Mouse (Mus musculus) heart, adult 2 months (tissue): ENCODE results near the gene Ak5. TPM values are rescaled to one million over a fixed set of nuclear protein-coding genes. Genes with fewer than 3 reads are reported as not detected.

ENCODE experiments used
- DNase-seq, 2 experiments: peaks; one replicate each; pipeline ENCODE4 v3.0.0; 2021
- H3K27ac ChIP-seq: fragments of 200-600 bp; 2 replicates; pipeline ENCODE4 v1.8.1; 2022
- H3K27me3 ChIP-seq: fragments of 200-500 bp; 2 replicates; pipeline ENCODE4 v1.6.1; 2012; ENCODE audit warnings: mild to moderate bottlenecking, low read length, inconsistent platforms, mixed read lengths; ENCODE audit not compliant: control insufficient read depth, insufficient read depth
- H3K36me3 ChIP-seq: fragments of 200-500 bp; 2 replicates; pipeline ENCODE4 v1.6.1; 2012; ENCODE audit warnings: low read length, inconsistent platforms; ENCODE audit not compliant: control insufficient read depth, insufficient read depth
- H3K4me1 ChIP-seq: fragments of 200-500 bp; 2 replicates; pipeline ENCODE4 v1.6.1; 2011; ENCODE audit warnings: low read length; ENCODE audit not compliant: control insufficient read depth, insufficient read depth
- H3K4me3 ChIP-seq: fragments of 200-600 bp; 2 replicates; pipeline ENCODE4 v1.8.1; 2022
- H3K79me2 ChIP-seq: fragments of 200-500 bp; replicated peaks from 2 replicates; pipeline ENCODE4 v1.6.1; 2012; ENCODE audit warnings: mild to moderate bottlenecking, inconsistent platforms, low read length, moderate library complexity, mixed read lengths; ENCODE audit not compliant: control insufficient read depth, insufficient read depth
- H3K9ac ChIP-seq: fragments of 200-500 bp; 2 replicates; pipeline ENCODE4 v1.6.1; 2012; ENCODE audit warnings: low read depth, mild to moderate bottlenecking, control low read depth, inconsistent platforms, low read length, mixed read lengths
- CTCF ChIP-seq: fragments of 200-600 bp; IDR thresholded peaks from 2 replicates; pipeline ENCODE4 v1.8.1; 2022; ENCODE audit warnings: antibody characterized with exemption, mild to moderate bottlenecking, moderate library complexity
- EP300 ChIP-seq: fragments of 200-500 bp; IDR thresholded peaks from 2 replicates; pipeline ENCODE4 v1.6.1; 2011; ENCODE audit warnings: low read depth, low read length, control low read depth; ENCODE audit not compliant: insufficient read depth
- POLR2A ChIP-seq: fragments of 200-500 bp; IDR thresholded peaks from 2 replicates; pipeline ENCODE4 v1.6.1; 2011; ENCODE audit warnings: mild to moderate bottlenecking, low read depth, low read length, control low read depth; ENCODE audit not compliant: insufficient read depth
- WGBS: fragments of 180-500 bp; shearing (Covaris S2); methylation state at CpG from one replicate; pipeline ENCODE4 v1.1.7; 2018; 5-methylcytosine and 5-hydroxymethylcytosine counted together
- intact Hi-C: fragments of 180-260 bp; cut with DNase I; formaldehyde crosslinking; loops from one replicate; pipeline ENCODE4 v1.15.1; 2025
- polyA plus RNA-seq: library from polyadenylated mRNA; depleted of rRNA; stranded (reverse); fragments of >200 nt; gene quantifications from 2 replicates; pipeline ENCODE4 v1.2.3, GENCODE M21; 2012; rRNA removed
- total RNA-seq, 2 experiments: library from RNA; stranded (reverse); gene quantifications; 2 replicates each; pipeline ENCODE4 v1.2.3; 2021

Gene Ak5
- total and polyA plus RNA-seq, 3 experiments: 0.45 TPM; not detected in 2

DNA sequence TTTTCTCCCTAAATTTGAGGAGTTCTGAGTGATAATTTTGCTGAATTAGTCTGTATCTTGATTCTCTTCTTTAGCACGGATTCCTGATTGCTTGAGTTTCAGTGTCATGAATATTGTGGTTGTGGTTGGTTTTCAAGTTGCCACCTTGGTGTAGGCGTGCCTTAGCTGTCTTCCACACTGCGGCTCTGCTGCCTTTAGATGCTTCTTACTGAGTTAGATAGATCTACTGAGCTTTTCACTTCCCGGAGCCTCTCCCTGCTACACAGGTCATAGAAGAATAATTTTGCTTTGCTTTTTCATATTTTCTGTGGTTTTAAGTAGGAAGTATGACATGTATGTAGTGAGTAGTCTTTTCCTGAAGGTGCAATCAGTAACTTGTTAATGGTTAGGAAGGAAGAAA is 225.4 kb downstream of the Ak5 start:
- Histone ChIP-seq H3K36me3 (no peaks in the 10 kb centered on the region), H3K9ac (no peak overlapping the region), H3K27me3 (no peaks in the 10 kb centered on the region), H3K79me2 (peaks cover 3% of the 10 kb centered on the region), H3K27ac (no peak overlapping the region), H3K4me3 (no peak overlapping the region), H3K4me1 (no peaks in the 10 kb centered on the region)
- TF ChIP-seq CTCF (no peak), EP300 (no peak), POLR2A (no peak)
- intact Hi-C loops: no loop called here
- no peak for DNase-seq
- 95% methylated on average over 4 of the region's 4 CpGs for WGBS

GRCm38 (mm10) chr3:152438068-152438467 is 230.1 kb downstream of the Ak5 start:
- H3K4me1 ChIP-seq: no peaks in the 10 kb centered on the region
- H3K9ac ChIP-seq: no peak overlapping the region
- no peaks in the 10 kb centered on the region for H3K36me3 ChIP-seq
- H3K4me3 ChIP-seq: no peak overlapping the region
- no peak for DNase-seq
- H3K79me2 ChIP-seq: peaks cover 3% of the 10 kb centered on the region
- WGBS: 96% methylated on average over 7 of the region's 7 CpGs
- no peak for TF ChIP-seq POLR2A
- TF ChIP-seq EP300: no peak
- TF ChIP-seq CTCF: no peak
- intact Hi-C loops: no loop called here
- no peaks in the 10 kb centered on the region for H3K27me3 ChIP-seq
- no peak overlapping the region for H3K27ac ChIP-seq

DNA sequence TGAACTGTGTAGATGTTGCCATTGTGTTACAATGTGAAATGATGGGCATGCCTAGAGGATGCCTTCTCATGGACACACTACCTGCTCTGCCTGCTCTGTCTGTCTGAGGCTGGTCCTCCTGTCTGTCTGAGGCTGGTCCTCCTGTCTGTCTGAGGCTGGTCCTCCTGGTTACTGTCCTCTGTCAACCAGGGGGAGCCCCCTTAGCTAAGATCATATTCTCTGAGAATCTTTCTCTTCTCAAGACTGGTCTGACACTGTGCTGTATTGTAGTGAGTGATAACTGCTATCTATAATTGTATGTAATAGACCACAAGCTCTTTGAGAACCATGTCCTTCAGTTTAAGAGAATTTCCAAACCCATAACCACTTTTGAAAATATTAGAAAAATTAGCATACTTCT is 232.6 kb downstream of the Ak5 start:
- DNase-seq: no peak
- Histone ChIP-seq H3K36me3 (no peaks in the 10 kb centered on the region; the same call in 1 of the 2 replicates), H3K4me1 (no peaks in the 10 kb centered on the region), H3K9ac (no peak overlapping the region), H3K27ac (no peak overlapping the region), H3K27me3 (no peaks in the 10 kb centered on the region), H3K79me2 (peaks cover 1% of the 10 kb centered on the region; the same call in 1 of the 2 replicates), H3K4me3 (no peak overlapping the region)
- no peak for TF ChIP-seq POLR2A
- no peak for TF ChIP-seq EP300
- no peak for TF ChIP-seq CTCF
- intact Hi-C loops: no loop called here

DNA sequence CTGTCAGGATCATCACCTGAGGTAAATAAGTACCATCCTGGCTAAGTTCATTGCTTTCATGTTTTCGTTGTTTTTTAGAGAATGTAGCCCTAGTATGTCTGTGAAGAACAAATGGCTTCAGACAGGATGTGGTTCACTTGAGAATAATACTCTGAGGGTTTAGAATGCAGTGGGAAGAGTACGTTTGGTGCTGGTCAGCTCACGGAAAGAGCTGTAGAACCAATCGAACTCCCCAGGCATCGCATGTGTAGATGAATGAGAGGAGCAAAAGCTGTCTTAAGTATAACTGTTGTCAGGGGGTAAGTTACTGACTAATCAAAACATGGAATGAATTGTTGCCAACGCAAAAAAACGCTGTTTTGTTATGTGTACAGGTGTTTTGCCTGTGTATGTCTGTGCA is 235.5 kb downstream of the Ak5 start:
- Histone ChIP-seq H3K79me2 (peaks cover 1% of the 10 kb centered on the region; the same call in 1 of the 2 replicates), H3K4me1 (no peaks in the 10 kb centered on the region), H3K27me3 (no peaks in the 10 kb centered on the region), H3K27ac (no peak overlapping the region), H3K4me3 (no peak overlapping the region), H3K36me3 (peaks cover 2% of the 10 kb centered on the region), H3K9ac (no peak overlapping the region)
- DNase-seq: no peak
- TF ChIP-seq POLR2A: no peak
- TF ChIP-seq EP300: no peak
- no peak for TF ChIP-seq CTCF
- 94% methylated on average over 7 of the region's 7 CpGs for WGBS
- intact Hi-C loops: no loop called here

DNA sequence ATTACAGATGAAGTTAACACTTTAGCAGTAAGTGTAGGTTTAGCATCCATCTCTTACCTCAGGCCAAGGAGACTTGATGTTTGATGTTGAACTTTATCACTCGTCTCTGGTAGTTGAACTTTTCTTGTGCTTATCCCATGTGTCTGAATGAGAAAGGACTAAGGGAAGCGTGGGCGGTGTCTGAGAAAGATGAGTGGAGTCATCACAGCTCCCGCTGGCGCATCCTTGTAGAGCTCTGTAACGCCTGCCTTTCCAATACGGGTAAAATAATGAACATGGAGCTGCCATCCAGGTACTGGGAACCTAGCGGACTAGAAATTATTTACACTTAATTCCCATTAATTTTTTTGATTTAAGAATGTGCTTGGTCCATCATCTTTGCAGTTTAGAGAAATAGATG is 239.2 kb downstream of the Ak5 start:
- H3K27me3 ChIP-seq: no peaks in the 10 kb centered on the region
- H3K4me3 ChIP-seq: no peak overlapping the region
- peaks cover 2% of the 10 kb centered on the region for H3K36me3 ChIP-seq
- H3K79me2 ChIP-seq: peaks cover 1% of the 10 kb centered on the region; the same call in 1 of the 2 replicates
- H3K4me1 ChIP-seq: no peaks in the 10 kb centered on the region
- intact Hi-C loops: no loop called here
- 88% methylated on average over 8 of the region's 8 CpGs for WGBS
- H3K9ac ChIP-seq: no peak overlapping the region
- no peak for TF ChIP-seq POLR2A
- no peak for TF ChIP-seq EP300
- no peak for TF ChIP-seq CTCF
- no peak overlapping the region for H3K27ac ChIP-seq
- no peak for DNase-seq

Other genes starting within 250 kb of the Ak5 start
- gene Pigk, start 45.7 kb upstream of the Ak5 start, total RNA-seq: 10 to 100 TPM; 24.0 to 28.1 TPM
- 6.4 and 10.7 TPM in 2 replicates for gene Pigk, start 45.7 kb upstream of the Ak5 start, polyA plus RNA-seq